Mouse (Mus musculus) layer of hippocampus, postnatal 36 days (tissue): ENCODE measurements at regions not wholly inside any gene's neighbourhood (a gene's known extent, or its start where the extent isn't known, plus 50 kb on each side); places are given as distances from the start of the nearest gene placed in this dataset.

Experiments
- DNase-seq, 2 experiments: peaks; one replicate each; pipeline ENCODE4 v3.0.0; 2022

DNA sequence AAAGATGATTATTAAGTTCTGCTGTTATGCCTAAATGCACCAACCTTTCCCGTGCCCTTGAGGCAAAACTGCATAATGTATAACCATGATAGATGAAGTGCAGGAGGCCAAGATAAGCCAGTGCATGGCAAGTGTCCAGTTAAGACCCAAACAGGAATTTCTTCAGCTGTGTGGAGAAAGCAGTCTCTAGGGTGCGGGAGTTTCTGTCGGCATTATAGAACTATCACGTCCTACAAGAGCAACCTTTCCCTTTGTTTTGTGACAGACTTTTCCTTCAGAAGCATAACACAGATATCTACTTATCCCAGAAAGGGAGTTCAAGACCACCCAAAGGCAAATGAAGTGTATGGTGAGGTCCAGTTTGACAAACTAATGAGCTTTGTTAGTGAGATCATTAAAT lies 560.1 kb upstream of the Cdh18 start:
- DNase-seq: no peak

DNA sequence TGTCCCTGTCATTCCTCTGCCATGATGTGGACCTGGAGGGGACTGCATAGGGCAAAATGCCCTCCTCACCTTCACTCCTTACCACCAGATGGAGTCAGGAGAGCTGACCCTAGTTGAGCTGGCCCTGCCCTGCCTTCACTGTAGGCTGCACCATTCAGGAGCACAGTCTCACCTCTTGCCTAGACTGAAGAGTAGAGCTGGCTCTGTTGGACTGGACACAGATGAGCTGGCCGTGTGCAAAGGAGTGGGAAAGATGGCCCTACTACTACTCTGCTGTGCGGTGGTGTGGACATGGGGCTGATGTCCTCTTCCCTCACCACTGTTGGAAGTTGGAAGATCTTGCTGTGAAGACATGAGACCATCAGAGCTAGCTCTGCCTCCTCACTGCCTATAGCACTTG lies 555.5 kb upstream of the Cdh18 start:
- DNase-seq: no peak

DNA sequence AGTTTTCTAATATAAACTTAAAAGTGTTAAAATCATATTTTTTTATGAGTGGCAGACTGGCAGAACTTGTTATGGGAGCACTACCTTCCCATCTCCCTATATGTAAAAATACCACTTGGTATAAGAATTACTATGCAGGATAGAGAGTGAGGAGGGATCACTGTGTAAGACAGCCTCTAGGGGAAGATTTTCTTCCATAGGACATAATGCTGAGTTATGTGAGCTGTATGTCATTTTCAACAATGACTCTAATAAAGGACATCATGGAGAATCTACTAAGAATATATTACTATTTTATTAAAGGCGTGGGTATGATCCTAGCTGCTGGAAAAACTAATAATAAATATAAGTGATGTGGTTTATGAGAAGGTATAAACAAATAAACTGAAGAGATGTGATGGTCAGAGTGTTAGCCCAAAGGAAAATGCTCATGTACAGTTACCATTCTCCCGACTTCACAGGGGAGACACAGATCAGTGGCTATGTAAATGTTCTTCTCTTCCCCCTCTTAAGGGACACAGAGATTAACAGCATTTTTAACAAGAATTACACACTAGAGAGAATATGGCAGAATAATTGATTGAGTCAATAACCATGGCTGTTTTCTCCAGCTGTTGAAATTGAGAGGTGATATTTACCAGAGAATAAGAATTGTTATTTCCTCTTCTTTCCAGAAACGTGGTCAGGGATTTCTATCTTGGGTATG lies 553.5 kb upstream of the Cdh18 start:
- DNase-seq: no peak

DNA sequence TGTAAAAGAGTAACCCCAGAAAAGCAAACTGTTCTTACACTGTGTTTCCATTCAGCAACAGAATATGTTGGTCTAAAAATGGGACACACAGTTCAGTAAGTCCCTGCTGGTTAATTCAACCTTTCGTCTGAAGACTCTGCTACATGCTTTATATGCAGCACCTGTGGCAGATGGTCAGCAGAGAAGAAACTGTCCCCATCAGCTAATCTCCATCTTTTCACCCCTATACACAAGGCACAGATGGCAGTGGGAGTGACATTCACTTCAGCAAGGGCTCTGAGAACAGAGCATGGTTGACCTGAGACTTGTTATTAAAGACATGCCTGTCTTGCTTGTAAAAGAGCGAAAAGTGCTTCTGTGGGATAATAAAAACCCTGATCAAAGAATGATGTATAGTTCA lies 528.8 kb upstream of the Cdh18 start:
- DNase-seq: no peak

DNA sequence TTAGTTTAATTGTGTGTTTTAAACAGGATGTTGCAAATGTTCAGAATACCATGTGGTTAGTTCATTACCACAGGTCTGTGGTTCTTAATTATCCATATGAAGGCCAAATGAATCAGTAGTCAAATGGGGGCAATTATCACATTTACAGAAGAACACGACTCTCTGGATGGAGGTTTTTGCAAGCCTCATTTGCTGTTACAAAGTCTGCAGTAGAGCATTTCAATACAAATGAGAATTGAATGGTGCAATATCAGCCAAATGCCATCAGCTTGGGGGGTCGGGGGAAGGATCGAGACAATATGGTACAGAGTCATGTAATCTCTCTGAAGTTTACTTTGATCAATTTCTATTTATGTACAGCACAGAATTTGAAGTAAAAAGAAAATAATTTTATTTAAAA lies 518.6 kb upstream of the Cdh18 start:
- no peak for DNase-seq

DNA sequence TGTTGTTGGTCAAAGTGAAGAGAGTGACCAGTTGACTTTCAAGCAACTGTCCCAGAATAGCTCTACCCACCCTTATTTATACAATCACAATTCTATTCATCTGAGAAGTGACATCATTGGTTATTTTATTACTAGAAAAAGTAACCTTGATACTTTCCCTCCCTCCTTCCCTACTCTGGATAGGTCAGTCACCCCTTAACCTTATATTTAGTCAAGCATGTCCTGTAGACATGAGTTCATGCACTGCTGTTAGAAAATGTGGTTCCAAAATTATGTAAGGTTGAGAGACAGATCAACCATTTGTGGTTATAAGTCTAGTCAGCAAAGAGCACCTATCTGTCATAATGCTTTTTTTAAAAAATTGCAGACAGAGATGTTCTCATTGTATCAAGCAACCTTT lies 502.4 kb upstream of the Cdh18 start:
- DNase-seq: no peak

DNA sequence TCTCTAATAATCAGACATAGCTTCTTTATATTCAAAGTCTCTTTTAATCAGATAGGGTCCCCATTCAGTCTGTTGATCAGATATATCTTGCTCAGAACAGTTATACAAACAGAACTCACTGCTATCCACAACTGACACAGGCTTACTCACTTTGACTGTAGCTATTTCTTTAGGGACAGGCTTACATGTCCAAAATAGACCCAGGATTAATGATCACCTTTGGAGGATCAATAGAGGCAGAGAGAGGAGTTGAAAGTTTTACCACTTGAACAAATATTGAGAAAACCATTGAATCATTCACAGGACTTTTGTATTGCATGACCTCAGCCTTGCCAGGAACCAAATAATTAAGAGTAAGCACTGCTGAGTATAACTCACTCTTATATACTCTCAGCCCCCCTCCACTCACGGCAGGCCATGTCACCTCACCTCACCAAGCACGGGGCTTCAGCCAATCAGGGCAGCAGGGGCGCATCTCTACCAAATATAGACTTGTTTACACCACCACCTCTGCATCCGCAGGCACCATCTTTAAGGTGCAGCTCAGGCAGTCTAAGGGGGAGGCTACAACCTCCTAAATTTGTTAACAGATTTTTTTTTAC lies 501.8 kb upstream of the Cdh18 start:
- DNase-seq: no peak

DNA sequence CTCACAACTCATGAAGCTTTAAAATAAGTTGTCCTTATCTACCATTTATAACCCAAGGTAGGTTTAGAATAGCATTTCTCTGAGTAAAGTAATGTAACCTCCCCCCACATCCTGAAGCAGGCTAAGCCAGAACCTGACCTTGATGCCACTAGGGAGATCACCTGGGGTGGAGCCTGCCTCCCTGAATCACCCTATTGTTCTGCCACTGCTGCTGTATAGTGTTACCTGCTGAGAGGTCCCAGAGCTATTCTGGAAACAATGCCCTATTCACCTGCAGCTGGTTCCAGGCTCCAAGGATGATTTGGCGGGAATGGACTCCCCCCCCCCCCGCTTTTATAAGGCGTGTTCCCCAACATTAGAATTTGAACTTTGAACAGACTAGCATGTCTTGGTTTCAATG lies 462.0 kb upstream of the Cdh18 start:
- DNase-seq: no peak

DNA sequence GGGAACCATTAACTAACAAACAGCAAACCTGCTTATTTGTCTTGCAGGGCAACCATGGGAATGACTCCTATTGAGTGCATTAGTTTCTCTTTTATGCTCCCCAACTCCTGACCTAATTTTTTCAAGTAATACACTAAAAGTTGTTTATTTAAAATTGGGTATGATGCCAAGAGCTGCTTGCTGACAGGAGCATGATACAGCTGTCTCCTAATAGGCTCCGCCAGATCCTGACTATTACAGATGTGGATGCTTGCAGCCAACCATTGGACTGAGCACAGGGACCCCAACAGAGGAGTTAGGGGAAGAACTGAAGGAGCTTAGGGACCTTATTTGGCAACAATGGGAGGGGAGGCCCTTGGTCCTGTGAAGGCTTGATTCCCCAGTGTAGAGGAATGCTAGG lies 427.1 kb upstream of the Cdh18 start:
- no peak for DNase-seq

DNA sequence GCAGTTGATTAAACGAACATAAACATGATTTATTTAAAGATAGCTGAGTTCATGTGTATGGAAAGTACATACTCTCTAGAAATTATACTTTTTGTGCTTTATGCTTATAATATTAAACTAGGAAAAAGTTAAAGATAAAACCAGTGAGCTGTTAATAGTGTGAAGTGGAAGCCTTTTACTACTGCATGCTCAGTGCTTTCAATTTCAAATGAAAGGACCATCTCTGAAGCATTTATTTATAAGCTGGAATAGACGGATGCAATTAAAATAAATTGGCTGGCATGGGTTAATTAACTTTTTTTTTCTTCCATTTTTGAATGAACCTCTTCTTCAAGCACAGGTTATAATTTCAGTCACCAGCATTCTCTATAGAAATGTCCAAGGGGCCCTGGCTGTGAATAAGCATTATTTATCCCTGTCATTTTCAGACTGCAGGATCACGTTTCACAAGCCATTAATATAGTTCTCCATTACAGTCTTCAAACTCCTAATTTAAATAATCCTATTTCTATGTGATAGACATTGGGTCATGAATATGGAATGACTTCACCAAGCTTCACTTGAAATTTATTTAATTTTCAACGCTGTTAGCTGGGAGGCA lies 396.8 kb upstream of the Cdh18 start:
- DNase-seq: no peak

DNA sequence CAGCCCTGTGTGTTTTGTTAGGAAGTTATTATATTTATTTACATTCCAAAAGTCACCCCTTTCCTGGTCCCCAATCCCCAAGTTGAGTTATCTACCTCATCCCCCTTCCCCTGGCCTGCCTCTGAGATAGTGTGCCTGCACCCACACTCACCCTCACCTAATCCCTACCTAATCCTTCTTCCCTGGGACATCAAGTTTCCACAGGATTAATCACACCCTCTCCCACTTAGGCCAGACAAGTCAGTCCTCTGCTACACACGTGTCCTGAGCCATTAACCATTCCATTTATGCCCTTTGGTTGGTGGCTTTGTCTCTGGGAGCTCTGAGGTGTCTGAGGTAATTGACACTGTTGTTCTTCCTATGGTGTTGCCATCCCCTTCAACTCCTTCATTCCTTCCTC lies 396.1 kb upstream of the Cdh18 start:
- no peak for DNase-seq

DNA sequence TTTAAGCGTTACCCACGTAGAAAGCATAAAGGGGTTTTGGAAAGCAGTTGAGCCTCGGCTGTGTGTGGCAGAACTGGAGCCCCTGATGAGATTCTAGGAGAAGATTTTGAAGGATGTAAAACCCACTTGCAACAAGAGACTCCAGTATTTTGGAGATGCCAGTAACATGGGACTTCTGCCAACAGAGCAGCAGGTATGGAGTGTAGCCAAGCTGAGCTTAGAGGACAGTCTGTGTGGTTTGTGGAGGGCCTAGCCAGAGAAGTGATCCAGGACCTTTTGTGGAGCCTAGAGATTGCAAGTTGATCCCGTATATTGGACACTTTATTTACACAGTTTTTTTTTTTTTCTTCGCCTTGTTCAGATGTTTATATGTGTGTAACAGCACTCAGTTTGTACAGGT lies 378.5 kb upstream of the Cdh18 start:
- DNase-seq: peak in 1 of 2 experiments; percentile 13

DNA sequence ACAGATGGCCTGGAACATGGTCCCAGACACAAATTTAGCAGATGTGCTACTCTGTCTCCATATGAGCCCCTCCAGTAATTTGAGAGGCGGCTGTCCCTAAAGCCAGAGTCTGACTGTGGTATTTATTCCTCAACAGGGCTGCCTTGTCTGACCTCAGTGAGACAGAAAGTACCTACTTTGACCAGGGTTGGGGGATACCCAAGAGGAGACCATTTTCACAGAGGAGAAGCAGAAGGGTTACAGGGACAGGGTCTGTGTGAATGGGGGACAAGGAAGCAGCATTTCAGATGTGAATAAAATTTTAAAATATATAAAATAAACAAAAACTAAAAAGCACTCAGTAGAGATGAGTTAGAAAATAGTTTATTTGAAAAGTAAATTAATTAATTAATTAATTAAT lies 339.8 kb upstream of the Cdh18 start:
- DNase-seq: no peak

DNA sequence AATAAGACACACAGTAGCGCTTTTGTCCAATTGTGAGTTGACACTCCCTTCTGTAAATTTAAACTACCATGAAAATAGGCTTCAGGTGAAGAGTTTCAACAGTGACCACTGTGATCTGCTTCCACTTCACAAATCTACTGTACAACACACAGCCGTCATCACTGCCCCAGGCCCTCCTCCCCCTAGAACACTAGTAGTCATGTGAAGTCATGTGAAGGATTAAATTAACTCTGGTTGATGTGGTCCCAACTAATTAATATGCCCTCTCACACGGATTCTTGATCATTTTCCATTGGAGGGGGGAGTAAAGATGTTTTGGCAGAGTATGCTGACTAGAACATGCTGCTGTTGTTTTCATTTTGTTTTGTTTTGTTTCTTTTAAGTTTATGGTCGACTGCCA lies 316.2 kb upstream of the Cdh18 start:
- DNase-seq: no peak

DNA sequence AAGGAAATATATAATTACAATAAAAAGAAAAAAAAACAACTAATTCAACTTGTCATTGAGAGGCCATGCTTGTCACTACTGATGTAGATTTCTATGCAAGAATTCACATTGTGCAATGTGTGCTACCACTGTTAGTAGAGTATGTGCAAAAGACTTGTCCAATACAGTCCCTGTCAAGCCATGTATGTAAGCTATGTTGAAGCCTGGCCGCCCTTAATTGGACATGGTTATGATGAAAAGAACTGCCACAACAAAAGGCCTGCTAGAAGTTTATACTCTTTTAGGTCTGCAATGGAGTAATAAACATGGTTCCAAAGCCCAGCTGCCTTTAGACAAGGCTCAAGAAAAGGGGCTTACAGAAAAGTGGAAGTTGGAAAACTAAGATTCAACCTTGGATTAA lies 267.9 kb upstream of the Cdh18 start:
- no peak for DNase-seq

DNA sequence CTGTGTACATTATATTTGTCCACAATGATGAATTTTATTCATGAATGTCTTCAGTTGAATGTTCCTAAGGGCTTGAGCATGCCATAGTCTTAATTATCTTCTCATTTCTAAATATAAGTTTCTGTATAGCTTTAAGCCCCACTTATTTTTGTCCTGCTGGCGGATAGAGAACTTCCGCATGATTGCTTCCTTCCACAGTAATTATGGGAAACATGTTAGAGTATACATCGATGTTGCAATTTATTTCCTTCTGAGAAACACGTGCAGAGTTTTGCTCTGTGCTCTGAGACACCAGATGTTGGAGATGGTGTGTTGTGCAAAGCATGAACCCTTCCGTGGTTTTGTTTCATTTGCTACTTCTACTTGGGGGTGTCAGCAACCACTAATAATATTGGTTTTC lies 237.8 kb upstream of the Cdh18 start:
- no peak for DNase-seq

DNA sequence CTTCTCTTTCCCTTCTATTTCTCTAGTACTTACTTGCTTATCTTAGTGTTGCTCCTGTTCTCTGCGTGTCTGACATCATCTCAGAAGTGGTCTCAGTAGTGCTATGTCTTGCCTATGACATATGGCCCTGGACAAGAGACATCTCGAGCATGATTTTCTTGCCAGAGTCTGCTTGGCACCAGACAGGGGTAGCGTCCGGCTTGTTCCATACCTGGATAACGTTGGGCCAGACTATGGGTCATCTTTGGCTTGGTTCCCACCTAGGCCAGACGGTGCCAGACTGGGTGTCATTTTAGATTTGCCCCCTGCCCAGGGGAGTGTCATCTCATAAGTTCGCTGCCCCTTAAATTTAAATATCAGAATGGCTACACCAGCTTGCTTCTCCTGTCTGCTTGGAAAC lies 229.8 kb upstream of the Cdh18 start:
- no peak for DNase-seq

DNA sequence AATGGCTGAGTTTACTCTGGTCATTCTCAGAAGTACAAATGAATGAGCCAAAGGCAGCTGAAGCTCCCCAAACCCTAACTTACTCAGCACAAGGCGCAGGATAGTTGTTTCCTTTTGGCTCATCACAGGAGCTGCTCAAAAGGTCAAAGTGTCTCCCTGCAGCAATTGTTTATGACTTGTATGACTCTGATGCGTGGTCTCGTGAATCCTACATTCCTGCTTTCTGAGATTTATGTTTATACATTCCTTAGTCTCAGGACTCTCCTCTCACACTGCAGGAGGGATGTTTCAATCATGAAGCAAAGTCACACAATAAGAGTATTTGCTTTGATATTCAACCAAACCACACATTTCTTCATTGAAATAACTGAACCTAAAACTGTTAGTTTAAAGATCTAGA lies 209.9 kb upstream of the Cdh18 start:
- DNase-seq: no peak

DNA sequence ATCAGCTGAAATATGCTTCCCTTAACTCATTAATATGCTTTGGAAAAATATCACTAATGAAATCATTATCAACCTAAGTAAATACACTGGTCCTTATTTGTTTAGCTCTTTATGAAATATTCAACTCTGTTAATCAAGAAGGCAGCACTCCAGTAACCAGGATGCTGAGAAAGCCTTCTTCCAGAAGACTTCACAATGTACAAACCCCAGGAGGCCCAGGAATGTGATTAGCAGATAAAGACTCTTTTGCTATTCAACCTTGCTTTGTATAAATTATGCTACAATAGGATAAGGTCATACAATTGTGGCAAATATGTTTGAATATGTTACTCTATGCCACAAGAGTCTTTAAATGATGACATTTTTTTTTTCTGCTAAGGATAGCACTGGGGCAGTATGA lies 204.5 kb upstream of the Cdh18 start:
- DNase-seq: no peak

DNA sequence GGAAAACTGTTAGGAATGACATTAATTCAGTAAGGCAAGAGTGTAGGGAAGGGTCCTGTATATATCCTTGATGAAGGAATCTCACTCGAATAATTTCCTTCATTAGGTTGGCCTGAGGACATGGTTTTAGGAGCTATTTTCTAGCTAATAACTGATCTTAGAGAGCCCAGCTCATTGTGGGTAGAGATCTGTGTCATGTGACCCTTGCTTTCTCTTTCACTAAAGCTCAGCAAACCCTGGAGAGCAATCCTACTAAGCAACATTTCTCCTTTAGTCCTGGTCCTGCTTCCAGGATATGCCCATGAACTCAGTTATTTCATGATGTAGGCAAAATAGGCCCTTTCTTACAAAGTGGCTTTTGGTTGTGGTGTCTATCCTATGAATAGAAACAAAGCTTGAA lies 197.3 kb upstream of the Cdh18 start:
- DNase-seq: no peak
